Mouse (Mus musculus) C2C12 (cell line): ENCODE data around the gene Tdrkh.

Experiments
- CEBPB ChIP-seq: IDR thresholded peaks from one replicate; pipeline ENCODE4 v1.6.1; 2011; ENCODE audit warnings: low read depth, mild to moderate bottlenecking, control low read depth, moderate library complexity
- CTCF ChIP-seq: IDR thresholded peaks from one replicate; pipeline ENCODE4 v1.5.1; 2011; ENCODE audit not compliant: control insufficient read depth, insufficient read depth, insufficient read length

GRCm38 (mm10) chr3:94412530-94412929, 543 bp upstream of the Tdrkh start:
- no peak for TF ChIP-seq CTCF
- no peak for TF ChIP-seq CEBPB
